22 mouse cellular contexts compared by ENCODE assay signal in genomic region chr14:48266710-48267109, GRCm38 (mm10).
DNase-seq lines count a peak whose midpoint lies in the region; TF ChIP-seq lines count a peak whose summit lies in the region.
"Had no signal": no experiment of that assay in that cellular context is flagged by ENCODE, and none has a peak within 500 bp of the region (broad histone marks: within the 10 kb centered on the region; RNA-seq: fewer than 3 reads in every experiment).

No protein-coding gene starts in this region.

- no peak overlapping the region for H3K4me2 ChIP-seq in myocyte (ENCODE audit: low read depth)
- H3K4me2 ChIP-seq: embryonic facial prominence, embryonic 12.5 days; embryonic facial prominence, embryonic 15.5 days; forebrain, embryonic 15.5 days; heart, embryonic 13.5 days; hindbrain, embryonic 14.5 days had no signal

- no peaks in the 10 kb centered on the region for H3K27me3 ChIP-seq in myocyte (ENCODE audit: control insufficient read depth, insufficient read depth, insufficient read length)
- H3K27me3 ChIP-seq: embryonic facial prominence, embryonic 12.5 days; embryonic facial prominence, embryonic 15.5 days; forebrain, embryonic 15.5 days had no signal

- H3K79me2 ChIP-seq in myocyte (ENCODE audit: control insufficient read depth, insufficient read depth), result no peaks in the 10 kb centered on the region

- no peak for TF ChIP-seq POLR2A in myocyte (IDR thresholded peaks at IDR 0.05; ENCODE audit: insufficient read length, low read depth)

- no peak overlapping the region for H3K4me3 ChIP-seq in myocyte
- H3K4me3 ChIP-seq: embryonic facial prominence, embryonic 12.5 days; embryonic facial prominence, embryonic 15.5 days; forebrain, embryonic 15.5 days; heart, adult 2 months; heart, embryonic 10.5 days; heart, embryonic 13.5 days had no signal

- H3K36me3 ChIP-seq in myocyte (ENCODE audit: control insufficient read depth, insufficient read depth), result no peaks in the 10 kb centered on the region
- H3K36me3 ChIP-seq: embryonic facial prominence, embryonic 12.5 days; embryonic facial prominence, embryonic 15.5 days; forebrain, embryonic 15.5 days; heart, embryonic 10.5 days; heart, embryonic 13.5 days had no signal

- H3ac ChIP-seq in myocyte (ENCODE audit: control insufficient read depth, insufficient read length), result no peak overlapping the region

- DNase-seq in thymus, postnatal 0 days (ENCODE audit: low spot score), result peak; percentile 66
- DNase-seq in thymus, postnatal 36 days, result peak; percentile 29 to 42
- DNase-seq in urinary bladder, postnatal 36 days (ENCODE audit: low spot score in 2 of 2), result no peak
- DNase-seq in layer of hippocampus, adult 9-11 months, result no peak
- DNase-seq in ovary, postnatal 14 days (ENCODE audit: low spot score), result no peak
- DNase-seq: adrenal gland, adult 2 months; adrenal gland, postnatal 14 days; B cell, adult 2 months; cerebellum, adult 18-20 months; cerebellum, adult 9-10 months; cerebellum, postnatal 14 days; gastrocnemius, postnatal 25 days; heart, adult 2 months; heart, postnatal 14 days; heart, postnatal 4 days had no signal

TF ChIP-seq in myocyte, 11 proteins besides CTCF, POLR2A, EP300 and RAD21:
- no peak for TF ChIP-seq MAX (IDR thresholded peaks at IDR 0.05; ENCODE audit: low read depth)
- no peak for TF ChIP-seq REST (IDR thresholded peaks at IDR 0.05; ENCODE audit: insufficient read depth, insufficient read length)
- TF ChIP-seq CEBPB (IDR thresholded peaks at IDR 0.05; ENCODE audit: insufficient read depth, poor library complexity, severe bottlenecking), result no peak
- TF ChIP-seq MYOD1 (IDR thresholded peaks at IDR 0.05; ENCODE audit: control insufficient read depth in 1 of 3, insufficient read length in 2 of 3, low read depth in 2 of 3), result peak; percentile 16 to 92 (median 89)
- TF ChIP-seq POLR2AphosphoS2 (IDR thresholded peaks at IDR 0.05; ENCODE audit: insufficient read length, low read depth), result no peak
- peak; percentile 68 for TF ChIP-seq TCF3 (IDR thresholded peaks at IDR 0.05; ENCODE audit: insufficient read length, low read depth)
- peak; percentile 77 for TF ChIP-seq TCF12 (IDR thresholded peaks at IDR 0.05; ENCODE audit: insufficient read depth, poor library complexity, severe bottlenecking)
- no peak for TF ChIP-seq SRF (IDR thresholded peaks at IDR 0.05; ENCODE audit: control insufficient read depth, insufficient read length, low read depth)
- TF ChIP-seq E2F4 (IDR thresholded peaks at IDR 0.05; ENCODE audit: insufficient read depth), result no peak
- TF ChIP-seq MYOG (IDR thresholded peaks at IDR 0.05; ENCODE audit: control insufficient read depth in 1 of 3, insufficient read depth in 1 of 3, insufficient read length in 2 of 3, low read depth in 2 of 3), result peak; percentile 45 to 84 (median 63)
- TF ChIP-seq USF1 (IDR thresholded peaks at IDR 0.05; ENCODE audit: low read depth), result no peak
TF ChIP-seq in myocyte: peak in this region for 4.

Comparison
In these comparisons a context has a peak if more than half of its experiments do, and no peak if none do; other contexts are left out.
1. DNase-seq: peak in thymus, postnatal 0 days (single experiment) and thymus, postnatal 36 days (2 of 2); none in urinary bladder, postnatal 36 days (0 of 2), layer of hippocampus, adult 9-11 months (single experiment) and ovary, postnatal 14 days (single experiment).